Mouse (Mus musculus) thymus, adult 2 months (tissue): ENCODE measurements around the gene Slc4a10.

Experiments used
- CTCF ChIP-seq: fragments of 200-500 bp; IDR thresholded peaks from 2 replicates; pipeline ENCODE4 v1.5.1; 2012; ENCODE audit warnings: mild to moderate bottlenecking, control low read depth, low read length, moderate library complexity, borderline replicate concordance; ENCODE audit not compliant: control insufficient read depth, poor library complexity, insufficient read depth; ENCODE audit errors: extremely low read depth
- POLR2A ChIP-seq: fragments of 200-500 bp; IDR thresholded peaks from 2 replicates; pipeline ENCODE4 v1.6.1; 2012; ENCODE audit warnings: mild to moderate bottlenecking, low read length, control low read depth, moderate library complexity; ENCODE audit not compliant: control insufficient read depth, poor library complexity, insufficient read depth; ENCODE audit errors: extremely low read depth

DNA sequence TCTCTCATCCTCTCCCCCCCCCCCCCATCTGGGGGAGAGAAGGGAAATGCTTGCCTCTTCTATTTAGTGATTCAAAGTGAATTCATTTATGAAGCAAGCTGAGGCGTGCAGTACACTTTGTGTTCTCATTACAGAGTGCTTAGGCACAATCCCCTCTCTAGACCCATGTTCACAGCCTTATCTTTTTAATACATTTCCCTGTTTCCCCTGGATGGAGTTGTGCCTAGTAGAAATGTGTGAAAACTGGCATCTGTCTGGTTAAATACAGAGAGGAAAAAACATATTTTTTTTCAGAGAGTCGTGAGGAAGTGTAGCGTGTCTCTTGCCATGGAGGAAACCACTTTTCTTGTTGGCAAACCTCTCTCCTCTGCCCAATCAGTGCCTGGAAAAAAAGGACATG is 315.3 kb downstream of the Slc4a10 start:
- no peak for TF ChIP-seq CTCF
- no peak for TF ChIP-seq POLR2A
